Mouse (Mus musculus): ENCODE data around the gene Stard5. TPM values are rescaled to one million over a fixed set of nuclear protein-coding genes. Genes with fewer than 3 reads are reported as not detected.

Gene Stard5
- polyA plus RNA-seq, 1 experiment = 31.0 TPM

DNA sequence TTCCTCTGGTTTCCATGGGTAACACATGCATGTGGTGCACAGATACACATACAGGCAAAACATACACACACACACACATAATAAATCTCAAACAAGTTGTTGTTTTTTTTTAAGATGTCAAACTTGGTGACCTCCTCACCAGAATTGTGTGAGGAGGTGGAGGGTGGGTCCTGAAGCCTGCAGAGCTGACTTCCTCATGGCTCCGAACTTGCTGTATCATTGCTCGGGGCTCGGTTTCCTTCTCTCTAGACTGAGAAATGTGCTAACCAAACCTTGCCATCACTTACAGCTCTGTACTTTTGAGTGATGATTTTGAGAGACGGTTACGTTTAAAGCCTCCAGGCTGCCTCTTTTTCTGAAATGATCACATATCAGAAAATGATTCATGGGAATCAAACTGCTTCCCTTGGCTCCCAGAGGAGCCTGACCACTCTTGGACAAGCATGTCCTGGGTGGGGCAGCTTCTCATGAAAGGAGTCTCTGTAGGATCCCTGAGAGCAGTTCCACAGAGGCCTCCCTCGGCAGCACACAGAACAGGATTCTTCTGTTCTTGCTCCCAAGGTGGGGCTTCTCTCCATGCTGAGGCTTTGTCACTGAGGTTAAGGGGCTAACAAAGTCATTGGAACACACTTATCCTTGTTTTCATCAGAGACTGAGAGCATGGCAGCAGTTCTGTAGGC is 67.4 kb downstream of the Stard5 start:
- no peak for TF ChIP-seq POLR2A (IDR thresholded peaks at IDR 0.05; ENCODE audit: borderline replicate concordance, insufficient read depth, low read length)
- H3K27ac ChIP-seq (ENCODE audit: insufficient read depth, low read length) = no peak overlapping the region
- DNase-seq = no peak
- 42% methylated on average over 6 of the region's 6 CpGs for WGBS
- no peak overlapping the region for H3K4me3 ChIP-seq (replicated peaks; ENCODE audit: insufficient read depth, low read depth, low read length)
- peaks cover 18% of the 10 kb centered on the region; the same call in 1 of the 2 replicates for H3K4me1 ChIP-seq (ENCODE audit: control insufficient read depth, insufficient read depth, low read length)
- no peaks in the 10 kb centered on the region for H3K27me3 ChIP-seq (ENCODE audit: control insufficient read depth, insufficient read depth, low read length)

Other genes with a start within 250 kb of the Stard5 start
- gene Tmc3, start 47.0 kb upstream of the Stard5 start, polyA plus RNA-seq (2012; rRNA removed) = 0.61 and 0.84 TPM in 2 replicates
- 84.9 and 108 TPM in 2 replicates for gene Il16, start 113.8 kb downstream of the Stard5 start, polyA plus RNA-seq (2012; rRNA removed)
- gene Cfap161, start 162.9 kb downstream of the Stard5 start, polyA plus RNA-seq (2012; rRNA removed) = 1.7 and 2.4 TPM in 2 replicates

Data from cerebellum, adult 2 months (tissue).